In genomic region chr1:34103713-34104172, GRCm38 (mm10) we compare ENCODE assay signal across 8 mouse cellular contexts.
DNase-seq lines count a peak whose midpoint lies in the region; ATAC-seq and TF ChIP-seq lines count a peak whose summit lies in the region.

No protein-coding gene starts in this region.

- no peak for ATAC-seq in forebrain, embryonic 16.5 days
- peak; percentile 80 for ATAC-seq in liver, embryonic 14.5 days (ENCODE audit: insufficient read depth)
- peak; percentile 68; the same call in 1 of the 2 replicates for ATAC-seq in stomach, embryonic 16.5 days (ENCODE audit: insufficient read depth, low FRiP score)
- ATAC-seq in activated CD4-positive, CD25-positive, alpha-beta regulatory T cell, adult 4 months: no peak

- H3K4me2 ChIP-seq in forebrain, embryonic 16.5 days (ENCODE audit: low read length): peak overlapping the region; percentile 8; the same call in 1 of the 2 replicates
- no peak overlapping the region; the same call in 1 of the 2 replicates for H3K4me2 ChIP-seq in liver, embryonic 14.5 days (ENCODE audit: low read depth)
- no peak overlapping the region for H3K4me2 ChIP-seq in stomach, embryonic 16.5 days (ENCODE audit: low read depth, low read length)

- H3K4me1 ChIP-seq in E14TG2a.4 (replicated peaks; ENCODE audit: low read depth, low read length): peaks cover 53% of the 10 kb centered on the region
- H3K4me1 ChIP-seq in ES-E14 (ENCODE audit: control insufficient read depth in 2 of 2, insufficient read depth in 2 of 2, low read length in 2 of 2, poor library complexity in 1 of 2): peaks cover 12 to 23% of the 10 kb centered on the region in 2 experiments
- H3K4me1 ChIP-seq in forebrain, embryonic 16.5 days (replicated peaks; ENCODE audit: control insufficient read depth, insufficient read depth, low read length): peaks cover 17% of the 10 kb centered on the region
- H3K4me1 ChIP-seq in liver, embryonic 14.5 days (replicated peaks; ENCODE audit: control insufficient read depth in 2 of 2, insufficient read depth in 2 of 2, low read length in 1 of 2): peaks cover 0 to 5% of the 10 kb centered on the region in 2 experiments; a peak in 2 of 4 replicates
- peaks cover 9% of the 10 kb centered on the region for H3K4me1 ChIP-seq in stomach, embryonic 16.5 days (ENCODE audit: control insufficient read depth, insufficient read depth, low read length)

- 2% methylated on average over 3 of the region's 3 CpGs for WGBS in forebrain, embryonic 16.5 days
- WGBS in liver, embryonic 14.5 days (ENCODE audit: insufficient replicate concordance): 2% methylated on average over 3 of the region's 3 CpGs
- 9% methylated on average over 3 of the region's 3 CpGs for WGBS in stomach, embryonic 16.5 days

- peak overlapping the region; percentile 94 for H3K27ac ChIP-seq in ES-E14 (ENCODE audit: insufficient read depth, low read depth, low read length, poor library complexity, severe bottlenecking)
- no peak overlapping the region for H3K27ac ChIP-seq in forebrain, embryonic 16.5 days (ENCODE audit: low read length)
- H3K27ac ChIP-seq in liver, embryonic 14.5 days: no peak overlapping the region
- H3K27ac ChIP-seq in stomach, embryonic 16.5 days (ENCODE audit: low read length): no peak overlapping the region

- no peak for TF ChIP-seq EP300 in liver, embryonic 14.5 days (IDR thresholded peaks at IDR 0.05; ENCODE audit: low read depth)

- peak overlapping the region; percentile 58 for H3K4me3 ChIP-seq in E14TG2a.4 (replicated peaks; ENCODE audit: low read length)
- H3K4me3 ChIP-seq in ES-E14 (ENCODE audit: insufficient read depth in 1 of 2, low read depth in 1 of 2, low read length in 2 of 2, poor library complexity in 1 of 2, severe bottlenecking in 1 of 2): peak overlapping the region; percentile 28 to 49
- no peak overlapping the region for H3K4me3 ChIP-seq in forebrain, embryonic 16.5 days (replicated peaks; ENCODE audit: low read length)
- no peak overlapping the region for H3K4me3 ChIP-seq in liver, embryonic 14.5 days (ENCODE audit: insufficient read depth in 1 of 2, low read depth in 2 of 2, low read length in 2 of 2)
- H3K4me3 ChIP-seq in stomach, embryonic 16.5 days (replicated peaks; ENCODE audit: low read length): no peak overlapping the region

- H3K9ac ChIP-seq in ES-E14 (ENCODE audit: insufficient read depth, low read depth, low read length, poor library complexity, severe bottlenecking): peak overlapping the region; percentile 47; the same call in 1 of the 2 replicates
- no peak overlapping the region; the same call in 1 of the 2 replicates for H3K9ac ChIP-seq in forebrain, embryonic 16.5 days (replicated peaks; ENCODE audit: low read depth, low read length)
- no peak overlapping the region for H3K9ac ChIP-seq in liver, embryonic 14.5 days (replicated peaks)
- no peak overlapping the region for H3K9ac ChIP-seq in stomach, embryonic 16.5 days (ENCODE audit: low read length)

- peaks cover 18% of the 10 kb centered on the region for H3K9me3 ChIP-seq in E14TG2a.4 (ENCODE audit: low read length)
- H3K9me3 ChIP-seq in ES-E14 (ENCODE audit: control insufficient read depth, insufficient read depth, low read depth, low read length): no peaks in the 10 kb centered on the region
- H3K9me3 ChIP-seq in forebrain, embryonic 16.5 days (ENCODE audit: control insufficient read depth, low read length): no peaks in the 10 kb centered on the region; the same call in 1 of the 2 replicates
- H3K9me3 ChIP-seq in liver, embryonic 14.5 days (ENCODE audit: control insufficient read depth, low read length): no peaks in the 10 kb centered on the region
- H3K9me3 ChIP-seq in stomach, embryonic 16.5 days (replicated peaks; ENCODE audit: control insufficient read depth, low read length): no peaks in the 10 kb centered on the region; the same call in 1 of the 2 replicates

- H3K36me3 ChIP-seq in E14TG2a.4 (ENCODE audit: insufficient read depth, low read length) (peaks cover 17% of the 10 kb centered on the region), ES-E14 (ENCODE audit: control insufficient read depth, insufficient read depth, low read length, poor library complexity, severe bottlenecking) (peaks cover 2% of the 10 kb centered on the region; the same call in 1 of the 2 replicates)
- no peaks in the 10 kb centered on the region for H3K36me3 ChIP-seq in forebrain, embryonic 16.5 days (ENCODE audit: control insufficient read depth, insufficient read depth)
- H3K36me3 ChIP-seq in liver, embryonic 14.5 days (replicated peaks; ENCODE audit: control insufficient read depth, insufficient read depth, low read depth): no peaks in the 10 kb centered on the region
- H3K36me3 ChIP-seq in stomach, embryonic 16.5 days (ENCODE audit: control insufficient read depth, insufficient read depth, low read length): no peaks in the 10 kb centered on the region

- H3K27me3 ChIP-seq in E14TG2a.4 (ENCODE audit: insufficient read depth, low read length): no peaks in the 10 kb centered on the region
- H3K27me3 ChIP-seq in forebrain, embryonic 16.5 days (replicated peaks; ENCODE audit: control insufficient read depth, insufficient read depth, low read length): no peaks in the 10 kb centered on the region
- no peaks in the 10 kb centered on the region for H3K27me3 ChIP-seq in liver, embryonic 14.5 days (ENCODE audit: control insufficient read depth, insufficient read depth, low read length)
- no peaks in the 10 kb centered on the region for H3K27me3 ChIP-seq in stomach, embryonic 16.5 days (ENCODE audit: control insufficient read depth, insufficient read depth, low read length)

- peak; percentile 67 for DNase-seq in ES-E14 (ENCODE audit: low read depth, low spot score)
- peak in 2 of 3 experiments; percentile 24 to 32 for DNase-seq in liver, embryonic 14.5 days (ENCODE audit: low read depth in 3 of 3, low spot score in 3 of 3)
- no peak for DNase-seq in frontal cortex, postnatal 10 days (ENCODE audit: low spot score in 2 of 2)
- no peak for DNase-seq in cerebellum, adult 9-10 months

- no peak for TF ChIP-seq CTCF in E14TG2a.4 (conservative IDR thresholded peaks at IDR 0.05; ENCODE audit: low read length)
- TF ChIP-seq CTCF in liver, embryonic 14.5 days (IDR thresholded peaks at IDR 0.05; ENCODE audit: low read depth): no peak

- in situ Hi-C loops in ES-E14 (cut with MboI; ENCODE audit: low sequenced_read_pairs in 2 of 2, unreplicated experiment in 2 of 2): no loop called here

TF ChIP-seq in ES-E14, 5 proteins besides CTCF, POLR2A, EP300 and RAD21:
- TF ChIP-seq HCFC1 (IDR thresholded peaks at IDR 0.05; ENCODE audit: borderline replicate concordance, insufficient read depth, low read length): no peak
- 0 out of 2 replicates have a peak, but pooled peaks have one; percentile 12 for TF ChIP-seq CHD2 (IDR thresholded peaks at IDR 0.05; ENCODE audit: low read depth, low read length)

Comparison
In these comparisons a context has a peak if more than half of its experiments do, and no peak if none do; other contexts are left out.
1. H3K4me3 ChIP-seq: peak in E14TG2a.4 (single experiment) and ES-E14 (2 of 2); none in forebrain, embryonic 16.5 days (single experiment), liver, embryonic 14.5 days (0 of 2) and stomach, embryonic 16.5 days (single experiment).
2. DNase-seq: peak in ES-E14 (single experiment) and liver, embryonic 14.5 days (2 of 3); none in frontal cortex, postnatal 10 days (0 of 2) and cerebellum, adult 9-10 months (single experiment).
3. ATAC-seq: peak in liver, embryonic 14.5 days (single experiment) and stomach, embryonic 16.5 days (single experiment); none in forebrain, embryonic 16.5 days (single experiment) and activated CD4-positive, CD25-positive, alpha-beta regulatory T cell, adult 4 months (single experiment).